Mouse (Mus musculus) forebrain, postnatal 0 days (tissue): Measurements from ENCODE around the gene Zfp82. TPM values are rescaled to one million over a fixed set of nuclear protein-coding genes. Genes with fewer than 3 reads are reported as not detected.
A peak's percentile ranks its signal among the peaks of the same experiment; 100 is the strongest.

ENCODE experiments used
- ATAC-seq: fragments of 200-750 bp; cut with Nextera tagmentation; 2 replicates; pipeline ENCODE4 v1.8.0; 2017; ENCODE audit warnings: mild to moderate bottlenecking, moderate library complexity
- DNase-seq: peaks from one replicate; pipeline ENCODE4 v3.0.0-alpha.2; 2015
- H3K27ac ChIP-seq: fragments of 300-500 bp; sonication (generic); 2 replicates; pipeline ENCODE4 v1.5.1; 2014; ENCODE audit warnings: low read depth, mild to moderate bottlenecking, antibody characterized with exemption, low read length, moderate library complexity, mixed read lengths
- H3K27me3 ChIP-seq: fragments of 300-500 bp; sonication (generic); 2 replicates; pipeline ENCODE4 v1.6.1; 2014; ENCODE audit warnings: mild to moderate bottlenecking, low read length, mixed read lengths; ENCODE audit not compliant: insufficient read depth
- H3K36me3 ChIP-seq: fragments of 300-500 bp; sonication (generic); 2 replicates; pipeline ENCODE4 v1.6.1; 2014; ENCODE audit warnings: mild to moderate bottlenecking, moderate library complexity; ENCODE audit not compliant: insufficient read depth
- H3K4me1 ChIP-seq: fragments of 300-500 bp; sonication (generic); 2 replicates; pipeline ENCODE4 v1.6.1; 2014; ENCODE audit warnings: antibody characterized with exemption; ENCODE audit not compliant: insufficient read depth
- H3K4me2 ChIP-seq: fragments of 300-500 bp; sonication (generic); 2 replicates; pipeline ENCODE4 v1.6.1; 2014; ENCODE audit warnings: low read depth, mild to moderate bottlenecking, moderate library complexity
- H3K4me3 ChIP-seq: fragments of 300-500 bp; sonication (generic); 2 replicates; pipeline ENCODE4 v1.5.1; 2014; ENCODE audit warnings: low read depth, low read length, mixed read lengths
- H3K9ac ChIP-seq: fragments of 300-500 bp; sonication (generic); 2 replicates; pipeline ENCODE4 v1.6.1; 2014; ENCODE audit warnings: mild to moderate bottlenecking
- H3K9me3 ChIP-seq: fragments of 300-500 bp; sonication (generic); 2 replicates; pipeline ENCODE4 v1.6.1; 2016; ENCODE audit warnings: low read length
- CTCF ChIP-seq: sonication (generic); IDR thresholded peaks from 2 replicates; pipeline ENCODE4 v1.5.1; 2016; ENCODE audit warnings: antibody characterized with exemption, control low read depth, low read depth
- WGBS: fragments of 180-500 bp; shearing (Covaris S2); extraction: QIAGEN DNeasy Blood & Tissue Kit; methylation state at CpG from one replicate; pipeline ENCODE4 v1.1.7; 2014; 5-methylcytosine and 5-hydroxymethylcytosine counted together
- polyA plus RNA-seq: library from polyadenylated mRNA; unstranded; fragments of >200 nt; fragmentation: Nextera tagmentation; extraction: Ambion mirVana; gene quantifications from 2 replicates; pipeline ENCODE4 v1.2.1, GENCODE M21; 2015
- total RNA-seq: library from RNA; depleted of rRNA; stranded (reverse); fragments of >200 nt; gene quantifications from 2 replicates; pipeline ENCODE4 v1.2.3, GENCODE M21; 2014

The Zfp82 gene
- total and polyA plus RNA-seq, 2 experiments from 2014 or later: 7.3 to 8.0 TPM

DNA sequence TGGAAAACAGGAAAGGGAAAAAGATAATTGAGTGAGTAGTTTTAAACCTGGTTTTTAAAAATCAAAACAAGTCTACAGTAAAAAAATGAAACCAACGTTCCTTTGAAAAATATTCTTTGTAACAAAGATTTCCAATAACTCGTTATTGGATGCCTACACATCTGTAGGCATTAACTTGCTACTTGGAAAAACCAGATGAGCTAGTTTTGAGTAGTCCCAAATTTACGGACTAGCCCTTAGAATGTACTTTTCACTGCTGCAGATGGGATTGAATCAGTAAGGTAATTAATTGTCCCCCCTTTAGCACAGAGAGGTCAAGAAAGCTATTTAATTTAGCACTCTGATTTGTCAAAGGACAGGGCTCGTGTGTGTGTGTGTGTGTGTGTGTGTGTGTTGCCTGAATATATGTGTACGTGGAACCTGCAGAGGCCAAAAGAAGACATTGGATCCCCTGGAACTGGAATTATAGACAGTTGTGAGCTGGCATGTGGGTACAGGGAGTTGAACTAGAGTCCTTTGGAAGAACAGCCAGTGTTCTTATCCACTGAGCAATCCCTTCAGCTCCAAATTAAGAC, 22.9 kb upstream of the Zfp82 start:
- peak; percentile 35 for DNase-seq
- Histone ChIP-seq H3K27me3 (no peaks in the 10 kb centered on the region), H3K9ac (peak overlapping the region; percentile 89), H3K4me3 (peak overlapping the region; percentile 86), H3K9me3 (no peaks in the 10 kb centered on the region), H3K27ac (peak overlapping the region; percentile 3), H3K4me2 (peak overlapping the region; percentile 60), H3K36me3 (peaks cover 6% of the 10 kb centered on the region; the same call in 1 of the 2 replicates), H3K4me1 (peaks cover 14% of the 10 kb centered on the region)
- TF ChIP-seq CTCF: no peak
- WGBS: under 1% methylated on average over 5 of the region's 5 CpGs
- ATAC-seq: no peak

DNA sequence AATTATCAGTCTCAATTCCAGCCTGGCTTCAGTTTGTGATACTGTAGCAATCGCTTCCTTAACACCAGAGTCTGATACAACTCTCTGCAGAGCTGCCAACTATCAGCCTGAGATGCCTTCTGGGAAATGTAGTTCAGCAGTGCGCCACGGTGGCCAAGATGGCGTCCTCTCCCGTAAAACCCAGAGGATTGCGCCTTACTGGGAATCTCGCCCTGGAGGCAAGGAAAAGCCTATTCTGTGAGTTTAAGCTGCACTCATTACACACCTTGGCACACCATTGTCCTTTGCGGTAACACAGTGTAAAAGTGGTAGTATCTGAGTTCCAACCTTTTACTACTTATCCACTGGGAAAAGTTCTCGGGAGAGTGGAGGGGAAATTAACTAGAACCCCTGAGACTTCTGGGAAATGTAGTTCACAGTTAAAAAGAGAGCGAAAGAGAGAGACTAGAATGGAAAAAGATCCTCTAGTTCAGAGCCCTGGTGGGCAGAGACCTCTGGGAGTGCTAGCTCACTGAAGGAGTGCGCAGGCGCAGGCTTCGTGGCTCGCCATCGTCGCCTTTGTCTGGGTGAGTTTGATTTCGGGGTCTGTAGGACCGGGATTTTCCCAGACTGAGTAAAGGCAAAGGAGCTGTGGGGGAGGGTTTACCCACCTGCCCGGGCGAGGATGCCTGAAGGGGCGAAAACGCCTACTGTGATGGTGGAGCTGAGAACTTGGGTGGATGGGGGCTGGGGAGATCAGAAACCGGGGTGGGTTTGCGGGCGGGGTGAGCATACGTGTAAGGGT, 22.1 kb upstream of the Zfp82 start, which contains the start of gene Zfp260:
Gene Zfp260 (plus strand): TSS at position 132 of the 784 bp plus-strand sequence.
- H3K27me3 ChIP-seq: no peaks in the 10 kb centered on the region
- ATAC-seq (peak; percentile 83), DNase-seq (peak; percentile 97)
- peak; percentile 51; the same call in 1 of the 2 replicates for TF ChIP-seq CTCF
- H3K9me3 ChIP-seq: no peaks in the 10 kb centered on the region
- peak within 1 kb of the TSS; percentile 89 for H3K9ac ChIP-seq
- H3K27ac ChIP-seq: peak within 1 kb of the TSS; percentile 99
- peak within 1 kb of the TSS; percentile 86 for H3K4me3 ChIP-seq
- under 1% methylated on average over 26 of the region's 26 CpGs for WGBS
- H3K36me3 ChIP-seq: 0 out of 2 replicates have a peak, but pooled peaks cover 3% of the 10 kb centered on the region
- H3K4me2 ChIP-seq: peak within 1 kb of the TSS; percentile 60
- peaks cover 14% of the 10 kb centered on the region for H3K4me1 ChIP-seq

DNA sequence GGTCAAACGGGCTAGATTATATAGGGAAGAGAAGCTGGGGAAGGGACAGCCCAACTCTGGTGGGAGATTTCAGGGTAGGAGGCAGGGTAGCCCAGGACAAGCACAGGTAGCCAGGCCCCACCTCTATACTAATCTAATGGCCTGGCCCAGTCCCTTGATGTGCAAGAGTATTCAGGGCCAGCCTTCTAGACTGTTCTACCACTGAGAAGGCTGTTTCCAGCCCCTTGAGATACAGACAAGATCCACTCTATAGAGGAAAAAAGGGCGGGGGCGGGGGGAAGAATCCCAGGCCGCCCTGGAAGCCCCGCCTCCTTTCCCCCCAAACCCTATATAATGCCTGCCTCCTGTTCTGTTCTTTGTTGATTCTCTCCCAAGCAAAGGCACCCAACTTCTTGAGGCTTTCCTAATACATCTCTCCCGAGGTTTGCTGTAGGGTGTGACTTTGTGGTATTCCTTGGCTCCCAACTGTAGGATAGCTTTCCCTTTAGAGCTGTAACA, 21.3 kb upstream of the Zfp82 start:
- Histone ChIP-seq H3K27ac (no peak overlapping the region), H3K4me1 (peaks cover 19% of the 10 kb centered on the region), H3K36me3 (0 out of 2 replicates have a peak, but pooled peaks cover under 1% of the 10 kb centered on the region), H3K27me3 (no peaks in the 10 kb centered on the region), H3K9ac (0 out of 2 replicates have a peak overlapping the region, but pooled peaks have one; percentile 23), H3K9me3 (no peaks in the 10 kb centered on the region), H3K4me2 (peak overlapping the region; percentile 60), H3K4me3 (peak overlapping the region; percentile 86; the same call in 1 of the 2 replicates)
- TF ChIP-seq CTCF: no peak
- WGBS: 72% methylated on average over 6 of the region's 6 CpGs
- no peak for DNase-seq
- ATAC-seq: no peak

DNA sequence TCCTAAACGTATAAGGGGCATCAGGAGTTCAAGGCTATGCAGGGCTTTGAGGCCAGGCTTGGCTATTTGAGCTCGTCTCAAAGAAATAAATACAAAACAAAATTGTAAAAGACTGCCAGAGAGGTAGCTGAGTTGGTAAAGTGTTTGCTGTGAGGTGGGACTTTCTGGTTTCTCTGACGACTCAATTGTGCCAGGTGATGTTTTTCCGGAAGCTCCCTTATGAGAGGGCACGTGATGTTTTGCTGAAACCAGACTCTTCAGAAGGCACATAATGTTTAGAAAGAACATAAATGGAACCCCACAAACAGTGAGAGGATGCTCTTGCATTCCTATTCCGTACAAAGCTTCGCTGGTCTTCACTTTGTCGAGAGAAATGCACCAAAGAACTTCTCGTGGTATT, 20.0 kb upstream of the Zfp82 start:
- H3K27me3 ChIP-seq: no peaks in the 10 kb centered on the region
- no peaks in the 10 kb centered on the region for H3K9me3 ChIP-seq
- H3K36me3 ChIP-seq: no peaks in the 10 kb centered on the region
- WGBS: 85% methylated on average over 9 of the region's 9 CpGs
- ATAC-seq (no peak), DNase-seq (no peak)
- H3K4me3 ChIP-seq: no peak overlapping the region
- no peak for TF ChIP-seq CTCF
- no peak overlapping the region for H3K9ac ChIP-seq
- H3K4me2 ChIP-seq: no peak overlapping the region
- no peak overlapping the region for H3K27ac ChIP-seq
- H3K4me1 ChIP-seq: peaks cover 29% of the 10 kb centered on the region

DNA sequence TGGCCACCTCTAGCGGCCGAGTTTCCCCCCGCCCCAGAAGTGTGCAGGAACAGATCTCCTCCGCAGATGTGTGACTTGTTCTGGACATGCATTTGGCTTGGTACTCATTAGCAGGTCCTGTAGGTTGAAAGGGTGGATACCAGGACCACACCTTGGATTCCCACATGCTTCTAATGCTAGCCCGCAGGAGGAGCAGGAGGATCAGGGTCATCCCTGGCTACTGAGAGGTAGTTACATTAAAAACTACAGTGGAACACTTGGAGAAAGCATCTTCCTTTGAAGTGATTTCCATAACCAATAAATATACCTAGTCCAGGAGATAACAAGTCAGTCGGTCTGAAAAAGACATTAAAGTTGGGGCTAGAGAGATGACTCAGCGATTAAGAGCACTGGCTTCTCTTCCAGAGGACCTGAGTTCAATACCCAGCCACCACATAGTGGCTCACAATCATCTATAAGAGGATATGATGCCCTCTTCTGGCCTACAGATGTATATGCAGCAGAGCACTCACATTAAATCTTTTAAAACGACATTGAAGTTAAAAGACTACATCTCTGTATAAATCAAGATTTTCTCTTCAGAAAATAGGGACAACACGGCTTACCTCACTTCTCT, 18.4 kb upstream of the Zfp82 start:
- no peaks in the 10 kb centered on the region for H3K27me3 ChIP-seq
- peaks cover 24% of the 10 kb centered on the region for H3K4me1 ChIP-seq
- peak; percentile 61 for TF ChIP-seq CTCF
- H3K4me3 ChIP-seq: peak overlapping the region; percentile 63
- H3K9ac ChIP-seq: peak overlapping the region; percentile 61; the same call in 1 of the 2 replicates
- peaks cover 5% of the 10 kb centered on the region; the same call in 1 of the 2 replicates for H3K36me3 ChIP-seq
- H3K9me3 ChIP-seq: no peaks in the 10 kb centered on the region
- H3K4me2 ChIP-seq: peak overlapping the region; percentile 77
- H3K27ac ChIP-seq: peak overlapping the region; percentile 75
- WGBS: 9% methylated on average over 9 of the region's 9 CpGs
- DNase-seq (peak; percentile 53), ATAC-seq (no peak)

DNA sequence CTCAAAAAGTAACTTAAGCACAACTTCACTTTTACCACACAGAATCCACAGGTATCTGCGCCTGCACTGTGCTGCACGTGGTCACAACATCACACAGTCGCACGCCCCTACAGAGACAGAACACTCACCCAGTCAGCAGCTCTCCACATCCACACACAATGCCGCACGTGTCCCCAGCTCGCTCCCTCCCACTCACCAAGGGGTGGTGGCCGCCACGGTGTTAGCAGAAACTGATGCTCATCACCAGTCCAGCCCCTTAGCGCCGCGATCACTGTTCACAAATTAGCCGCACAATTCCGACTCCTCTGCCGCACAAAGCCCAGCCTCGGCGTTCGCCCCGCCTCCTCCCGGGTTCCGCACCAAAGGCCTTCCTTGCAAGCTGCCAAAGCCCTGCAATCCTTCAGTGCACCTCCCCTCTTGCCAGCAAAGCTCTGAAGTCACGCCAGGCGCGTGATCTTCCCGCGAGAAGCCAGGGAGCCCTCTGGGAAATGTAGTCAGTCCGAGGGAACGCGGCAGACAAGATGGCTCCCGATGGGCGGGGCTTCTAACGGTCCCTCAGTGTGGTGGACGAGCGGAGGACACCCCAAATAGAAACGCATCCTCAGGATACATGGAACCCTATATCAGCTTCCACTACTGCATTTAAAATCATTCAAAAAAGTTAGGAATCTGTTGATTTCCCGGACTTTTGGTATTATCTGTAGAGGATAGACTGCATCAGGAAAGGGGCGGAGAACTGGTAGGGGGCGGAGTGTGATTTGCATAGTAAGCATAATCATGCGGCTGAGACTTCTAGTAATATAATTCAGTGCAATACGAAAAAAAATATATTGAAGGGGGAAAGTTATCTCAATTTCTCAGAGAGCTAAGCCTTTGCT, 17.6 kb upstream of the Zfp82 start, which contains the start of the genes Gm26920 and Zfp566:
Gene Gm26920 (minus strand): TSS at position 319 of the 878 bp plus-strand sequence.
Gene Zfp566 (minus strand): TSS at position 436 of the 878 bp plus-strand sequence.
- WGBS: 1% methylated on average over 40 of the region's 40 CpGs
- H3K9me3 ChIP-seq: no peaks in the 10 kb centered on the region
- TF ChIP-seq CTCF: 0 out of 2 replicates have a peak, but pooled peaks have one; percentile 2
- H3K36me3 ChIP-seq: peaks cover 12% of the 10 kb centered on the region
- peaks cover 20% of the 10 kb centered on the region for H3K4me1 ChIP-seq
- DNase-seq (peak; percentile 99), ATAC-seq (peak; percentile 92)
- H3K4me3 ChIP-seq: peak within 1 kb of the TSS; percentile 63
- H3K27me3 ChIP-seq: no peaks in the 10 kb centered on the region
- H3K9ac ChIP-seq: peak within 1 kb of the TSS; percentile 61
- H3K27ac ChIP-seq: peak within 1 kb of the TSS; percentile 75
- peak within 1 kb of the TSS; percentile 77 for H3K4me2 ChIP-seq
